Mouse (Mus musculus): ENCODE measurements around the gene 4930480E11Rik.

DNA sequence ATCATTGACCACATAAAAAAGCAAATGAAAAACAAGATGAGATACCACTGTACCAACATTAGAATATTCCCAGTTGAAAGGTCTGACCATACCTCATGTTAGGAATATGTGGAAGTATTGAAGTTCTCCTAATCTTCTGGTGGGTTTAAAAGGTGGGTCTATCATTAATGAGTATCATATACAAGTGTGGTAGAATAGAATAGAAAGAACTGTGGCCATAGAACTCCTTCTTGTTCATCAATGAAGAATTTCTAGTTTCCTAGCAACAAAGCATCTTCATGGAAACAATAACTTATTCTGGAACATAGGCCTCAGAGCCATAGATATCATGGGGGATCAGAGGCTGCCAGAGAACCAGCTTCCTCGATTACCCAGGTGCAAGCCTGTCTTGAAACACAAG, at the start of gene 4930480E11Rik:
- TF ChIP-seq POLR2A (IDR thresholded peaks at IDR 0.05; ENCODE audit: borderline replicate concordance, control insufficient read depth, low read depth, low read length) (no peak), CTCF (IDR thresholded peaks at IDR 0.05; ENCODE audit: control insufficient read depth, insufficient read depth, low read length) (no peak)
